Mouse (Mus musculus): ENCODE data around the gene Opn4.

The Opn4 gene

DNA sequence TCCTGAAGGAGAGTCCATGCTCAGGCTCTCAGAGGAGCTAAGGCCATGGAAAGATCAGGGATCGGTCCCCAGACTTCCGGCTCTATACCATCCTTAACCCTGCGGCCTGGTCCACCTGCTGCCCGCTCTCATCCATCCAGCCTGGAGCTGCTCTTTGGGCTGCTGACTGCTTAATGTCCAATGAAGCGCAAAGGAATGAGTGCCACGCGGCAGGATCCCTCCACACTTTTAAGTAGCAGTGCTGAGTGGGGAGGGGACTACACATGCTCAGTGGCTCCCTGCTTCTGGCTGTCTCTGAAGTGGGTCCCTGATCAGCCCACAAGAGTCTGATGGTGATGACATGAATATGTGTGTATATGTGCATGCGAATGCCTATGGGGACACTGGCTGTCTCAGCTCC lies at the start of gene Opn4:
Opn4 (minus strand) TSS at position 202 of the 400 bp plus-strand sequence.
- DNase-seq = no peak

DNA sequence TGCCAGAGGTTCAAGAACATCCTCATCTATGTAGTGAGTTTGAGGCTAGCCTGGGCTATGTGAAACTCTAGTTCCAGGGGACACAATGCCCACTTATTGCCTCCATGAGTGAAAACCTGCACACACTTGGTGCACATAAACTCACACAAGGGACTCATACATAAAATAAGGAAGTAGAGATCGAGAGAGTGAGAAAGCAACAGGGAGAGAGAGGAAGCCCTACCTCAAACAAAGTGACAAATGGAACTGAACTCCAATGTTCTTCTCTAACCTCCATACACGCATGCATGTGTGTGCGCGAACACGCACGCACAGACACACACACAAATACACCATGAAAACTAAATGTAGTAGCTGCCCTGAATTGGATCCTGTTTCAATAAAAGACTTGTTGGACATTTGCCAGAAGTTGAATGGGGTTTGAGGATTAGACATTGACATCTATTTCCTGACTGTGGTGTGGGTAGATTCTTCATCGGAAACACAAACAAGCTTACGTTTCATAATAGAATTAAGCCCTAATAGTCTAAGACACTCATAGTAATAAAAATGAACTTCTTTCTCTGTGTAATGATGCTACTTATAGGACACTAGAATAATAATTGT lies 48.0 kb upstream of the Opn4 start:
- DNase-seq = no peak

DNA sequence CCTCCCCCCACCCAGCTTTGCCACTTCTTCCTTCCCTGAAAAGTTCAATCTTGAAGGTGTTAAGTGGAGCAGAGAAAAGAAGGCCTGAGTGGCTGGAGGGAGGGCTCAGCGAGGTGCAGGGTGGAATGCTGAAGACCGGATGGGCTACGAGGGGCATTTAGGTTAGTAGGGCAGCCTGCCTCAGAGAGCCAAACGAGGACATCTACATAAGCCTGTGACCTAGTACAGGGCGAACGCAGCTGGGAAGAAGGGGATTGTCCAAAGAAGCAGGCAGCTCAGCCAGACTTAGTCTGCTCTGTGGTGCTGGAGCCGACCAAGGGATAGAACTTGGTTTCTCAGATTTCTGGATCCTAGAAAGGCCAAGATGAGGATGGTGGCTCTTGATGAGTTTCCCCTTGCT lies 44.2 kb upstream of the Opn4 start:
- DNase-seq = no peak

DNA sequence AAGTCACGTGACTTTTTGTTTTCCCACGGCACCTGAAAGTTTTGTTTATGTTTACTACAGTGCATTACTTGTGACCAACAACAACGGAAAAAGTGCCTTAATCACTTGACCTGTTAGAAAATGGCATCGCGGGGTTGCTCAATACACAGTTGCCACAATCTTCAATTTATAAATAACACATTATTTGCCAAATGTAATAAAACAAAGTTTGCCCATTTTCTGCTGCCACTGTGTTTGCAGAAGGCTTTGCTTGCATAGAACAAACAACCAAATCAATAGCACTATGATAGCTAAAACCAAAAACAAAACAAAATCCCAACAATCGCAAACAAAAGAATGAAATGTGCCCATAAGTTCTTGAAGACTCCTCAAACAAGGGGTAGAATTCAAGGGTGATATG lies 35.8 kb upstream of the Opn4 start:
- no peak for DNase-seq

DNA sequence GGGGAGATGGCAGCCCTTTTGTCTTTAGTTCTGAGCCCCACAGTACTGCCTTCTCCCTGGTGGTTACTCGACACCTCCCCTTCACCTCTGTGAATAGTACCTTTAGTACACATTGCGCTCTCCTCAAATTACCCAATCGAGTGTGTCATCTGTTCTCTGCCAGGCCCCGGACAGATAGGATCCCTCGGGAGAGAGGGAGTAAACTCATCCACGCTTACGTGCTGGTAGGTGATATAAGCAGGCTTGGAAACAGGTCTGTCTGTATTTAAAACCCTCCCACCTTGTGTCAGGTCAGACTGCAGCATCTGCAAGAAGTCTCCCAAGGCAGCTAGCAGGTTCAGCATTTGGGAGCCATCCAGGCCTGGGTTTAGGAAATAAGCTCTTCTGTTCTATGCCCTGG lies 35.2 kb upstream of the Opn4 start:
- no peak for DNase-seq

DNA sequence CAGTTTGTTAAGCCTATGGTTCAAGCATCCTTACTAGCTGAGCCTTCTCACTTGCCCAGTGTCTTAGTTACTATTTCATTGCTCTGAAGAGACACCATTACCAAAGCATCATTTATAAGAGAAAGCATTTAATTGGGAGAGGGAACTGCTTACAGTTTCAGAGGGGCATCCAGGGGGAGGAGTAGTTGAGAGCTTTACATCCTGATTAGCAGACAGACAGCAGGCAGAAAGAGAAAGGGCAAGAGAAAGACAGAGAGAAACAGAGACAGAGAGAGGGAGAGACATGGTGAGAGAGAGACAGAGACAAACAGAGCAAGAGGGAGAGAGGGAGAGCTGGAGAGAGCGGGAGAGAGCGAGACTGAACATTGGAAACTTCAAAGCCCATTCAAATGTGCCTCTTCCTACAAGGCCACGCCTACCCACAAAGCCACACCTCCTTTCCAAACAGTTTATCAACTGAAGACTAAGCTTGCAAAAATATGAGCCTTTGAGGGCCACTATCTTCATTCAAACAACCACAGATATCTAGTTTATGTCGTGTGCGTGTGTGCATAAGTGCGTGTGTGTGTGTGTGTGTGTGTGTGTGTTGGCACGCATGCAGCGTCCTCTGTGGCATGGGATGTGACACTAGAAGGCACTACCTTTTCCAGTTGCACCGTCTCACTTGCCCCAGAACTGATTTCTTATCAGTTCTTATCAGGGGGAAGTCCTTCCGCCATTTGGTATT lies 32.9 kb upstream of the Opn4 start:
- DNase-seq = no peak

DNA sequence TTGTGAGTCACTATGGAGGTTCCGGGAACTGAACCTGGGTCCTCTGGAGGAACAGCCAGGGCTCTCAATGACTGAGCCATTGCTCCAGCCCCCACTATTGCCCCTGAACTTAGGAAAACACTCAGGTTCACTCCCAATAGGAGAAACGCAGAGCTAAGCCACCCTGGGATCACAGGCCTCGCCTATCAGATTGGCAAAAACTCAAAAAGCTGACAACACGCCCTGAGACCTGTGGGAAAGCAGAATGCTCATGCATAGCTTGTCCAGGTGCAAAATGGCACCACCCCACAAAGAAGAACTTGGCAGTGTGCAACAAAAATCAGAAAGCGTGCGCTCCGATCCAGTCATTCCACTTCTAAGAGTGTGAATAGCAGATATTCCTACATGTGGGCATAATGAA lies 26.9 kb upstream of the Opn4 start:
- DNase-seq = no peak

DNA sequence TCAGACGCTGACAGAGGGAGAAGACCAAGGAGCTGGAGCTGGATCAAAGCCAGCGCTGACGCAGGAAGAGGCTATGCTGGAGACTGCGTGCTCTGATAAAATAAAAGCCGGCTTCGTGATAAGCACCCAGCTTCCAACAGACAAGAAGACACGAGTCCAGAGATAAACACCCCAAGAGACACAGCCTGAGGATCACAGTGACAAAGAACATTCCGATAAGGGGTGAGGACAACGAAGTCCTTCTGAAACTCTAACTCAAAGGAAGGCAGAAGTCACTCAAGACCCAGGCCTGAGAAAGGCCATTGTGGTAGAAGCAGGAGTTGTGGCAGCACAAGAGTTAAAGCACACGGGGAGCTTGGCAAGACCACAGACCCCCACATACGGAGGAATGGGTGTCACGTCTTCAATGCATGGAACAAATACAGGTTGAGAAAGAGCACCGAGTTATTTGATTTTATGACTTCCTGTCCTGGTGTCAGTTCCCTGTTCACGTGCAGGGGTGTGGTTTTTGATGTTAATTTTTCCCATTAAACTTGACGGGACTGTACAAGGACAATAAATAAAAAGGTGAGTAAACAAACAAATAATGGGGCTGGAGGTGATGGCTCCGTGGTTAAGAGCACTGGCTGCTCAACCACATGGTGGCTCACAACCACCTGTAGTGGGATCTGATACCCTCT lies 23.7 kb upstream of the Opn4 start:
- peak in 1 of 2 experiments; percentile 4 for DNase-seq

DNA sequence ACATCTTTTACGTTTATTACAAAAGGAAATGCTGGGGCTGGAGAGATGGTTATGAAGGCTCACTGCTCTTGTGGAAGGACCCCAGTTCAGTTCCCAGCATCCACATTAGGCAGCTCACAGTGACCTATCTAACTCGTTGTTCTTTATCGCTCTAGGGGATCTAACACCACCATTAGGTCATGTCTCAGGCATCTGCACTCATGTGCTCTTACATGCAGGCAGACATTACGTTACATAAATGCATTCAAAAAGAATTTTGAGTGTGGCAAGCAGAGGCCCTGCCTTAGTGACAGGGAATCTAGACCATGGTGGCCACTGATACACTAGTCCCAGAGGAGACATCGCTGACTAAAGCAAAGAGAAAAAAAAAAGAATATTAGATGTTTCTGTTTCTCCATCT lies 23.1 kb upstream of the Opn4 start:
- DNase-seq = no peak

DNA sequence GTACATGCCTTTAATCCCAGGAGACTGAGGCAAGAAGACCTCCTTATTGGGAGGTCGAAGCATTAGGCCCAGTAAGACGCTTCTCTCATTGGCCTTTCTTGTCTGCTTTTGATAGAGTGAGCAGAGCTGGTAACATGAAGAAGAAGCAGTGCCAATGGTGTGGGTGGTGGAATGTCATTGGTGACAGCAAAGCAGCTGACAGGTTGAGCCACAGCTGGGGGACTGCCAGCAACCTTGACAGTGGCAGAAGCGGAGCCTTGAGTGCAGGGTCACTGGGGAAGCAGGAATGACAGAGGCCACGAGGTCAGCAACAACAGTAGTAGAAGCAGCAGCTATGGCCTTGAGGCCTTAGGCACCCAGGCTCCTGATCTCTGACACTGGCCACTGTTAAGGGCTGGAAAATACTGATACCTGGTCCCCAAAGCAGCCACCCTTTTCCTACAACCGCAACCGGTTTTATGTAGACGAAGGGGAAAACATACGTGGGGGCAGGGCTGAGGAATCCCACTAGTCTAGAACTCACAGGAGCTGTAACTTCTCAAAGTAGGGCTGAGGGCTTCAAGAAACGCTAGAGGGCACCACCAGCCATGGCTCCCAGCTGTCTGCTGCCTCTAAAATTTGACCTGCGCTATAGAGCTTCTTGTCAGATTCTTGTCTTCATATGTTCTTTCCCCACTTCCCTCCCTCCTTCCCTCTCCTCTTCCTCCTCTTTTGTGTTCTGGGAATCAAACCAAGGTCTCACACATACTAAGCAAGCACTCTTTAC lies 20.9 kb upstream of the Opn4 start:
- DNase-seq = peak; percentile 51 to 79

DNA sequence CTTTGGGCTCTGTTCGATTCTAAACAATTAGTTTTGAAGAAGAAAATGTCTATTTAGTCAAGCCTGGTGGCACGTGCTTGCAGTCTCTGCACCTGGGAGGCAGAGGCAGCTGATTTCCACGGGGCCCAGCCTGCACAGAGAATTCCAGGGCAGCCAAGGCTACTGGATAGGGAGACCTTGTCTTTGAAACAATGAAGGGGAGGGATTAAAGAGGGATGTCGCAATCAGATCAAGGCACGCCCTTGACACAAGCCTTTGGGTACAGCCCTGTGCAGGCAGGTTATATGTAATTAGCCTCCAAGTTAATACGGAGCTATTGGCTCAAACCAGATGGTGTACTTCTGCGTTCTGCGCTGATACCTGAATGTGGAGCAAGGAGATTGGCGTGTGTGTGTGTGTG lies 18.9 kb upstream of the Opn4 start:
- DNase-seq = no peak

DNA sequence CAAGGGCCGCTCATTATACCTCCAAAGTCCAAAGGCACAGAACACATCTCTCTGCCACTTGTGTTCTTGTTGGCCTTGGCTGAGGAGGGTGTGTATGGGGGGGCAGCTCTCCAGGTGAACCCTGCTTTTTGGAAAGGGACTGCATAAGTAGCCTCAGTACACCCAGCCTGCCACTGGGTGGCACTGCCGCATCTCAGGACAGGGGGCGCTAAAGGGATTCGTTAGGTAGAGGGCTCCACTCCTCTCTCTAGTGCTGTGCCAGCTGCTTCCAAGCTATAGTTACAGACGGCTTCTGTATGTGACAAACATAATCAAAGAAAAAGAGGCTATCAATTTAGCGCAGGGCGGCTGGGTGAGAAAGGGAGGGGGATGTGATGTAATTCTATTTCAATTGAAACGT lies 16.9 kb upstream of the Opn4 start:
- DNase-seq = peak; percentile 85 to 92

DNA sequence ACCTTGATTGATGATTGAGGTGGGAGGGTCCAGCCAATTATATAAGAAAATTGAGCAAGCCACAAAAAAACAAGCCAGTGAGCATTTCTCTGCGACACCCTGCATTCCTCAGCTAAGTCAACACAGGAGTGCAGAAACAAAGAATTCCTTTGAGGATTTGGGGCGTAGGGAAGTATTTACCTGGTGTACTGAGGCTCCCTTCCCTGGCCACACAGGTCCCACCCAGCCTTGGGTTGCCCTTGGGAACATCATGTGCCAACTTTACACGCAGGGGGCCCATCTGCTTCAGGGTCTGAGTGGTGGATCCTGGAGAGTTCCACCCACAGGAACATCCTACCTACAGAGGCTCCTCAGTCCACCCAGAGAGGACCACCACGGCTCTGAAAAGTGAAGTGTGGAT lies 15.7 kb upstream of the Opn4 start:
- peak in 1 of 2 experiments; percentile 3 for DNase-seq

DNA sequence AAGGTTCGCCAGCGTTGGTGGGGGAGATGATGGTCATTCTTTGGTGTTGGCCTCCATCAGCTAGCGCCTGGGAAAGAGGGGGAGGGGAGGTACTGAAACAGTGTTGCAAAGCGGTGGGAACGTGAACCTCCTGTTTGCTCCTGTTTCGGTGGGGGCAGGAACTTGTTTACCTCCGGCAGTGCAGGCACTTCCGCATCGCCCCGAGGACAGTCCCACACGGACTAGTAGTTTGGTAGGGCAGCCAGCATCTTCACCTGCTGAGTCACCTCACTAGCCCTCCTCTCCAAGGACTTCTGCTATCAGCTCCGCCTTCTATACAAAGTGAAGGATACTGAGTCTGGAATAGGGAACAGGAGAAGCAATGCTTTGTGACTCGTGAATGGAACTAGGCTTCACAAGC lies 15.1 kb upstream of the Opn4 start:
- peak; percentile 20 to 26 for DNase-seq

DNA sequence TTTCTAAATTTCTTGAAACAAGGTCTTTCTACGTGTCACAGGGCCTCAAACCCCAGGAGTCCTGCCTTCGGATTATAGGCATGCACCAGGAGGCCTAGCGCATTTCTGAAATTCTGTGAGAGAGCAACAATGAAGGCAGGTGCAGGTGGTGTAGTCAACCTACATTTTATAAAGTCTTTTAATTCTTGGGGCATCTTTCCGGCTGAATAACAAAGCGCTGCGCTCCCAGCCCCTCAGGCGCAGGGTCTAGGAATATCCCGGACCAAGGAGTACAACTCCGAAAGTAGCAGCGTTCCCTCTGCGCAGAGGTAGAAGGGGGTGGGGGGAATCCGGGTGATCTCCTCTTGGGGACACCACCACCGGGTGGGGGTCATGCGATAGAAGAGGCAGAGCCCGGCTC lies 14.6 kb upstream of the Opn4 start:
- DNase-seq = no peak

DNA sequence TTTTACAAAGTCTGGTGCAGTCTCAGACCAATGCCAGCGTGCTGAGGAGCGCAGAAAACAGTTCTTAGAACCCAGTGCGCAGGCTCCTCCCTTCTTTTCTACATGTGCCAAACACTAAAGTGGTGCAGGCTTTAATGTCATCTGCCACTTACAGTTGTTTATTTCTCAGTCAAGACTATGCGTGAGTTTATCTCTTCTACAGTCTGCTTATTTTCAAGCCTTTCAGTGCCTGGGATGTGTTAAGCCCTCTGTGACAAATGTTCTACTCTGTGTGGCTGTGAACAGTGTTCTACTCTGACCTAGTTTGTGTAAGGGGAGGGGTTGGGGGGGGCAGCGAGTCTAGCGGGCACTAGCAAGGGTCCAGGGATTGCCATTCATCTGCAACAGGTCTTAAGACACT lies 13.6 kb upstream of the Opn4 start:
- no peak for DNase-seq

DNA sequence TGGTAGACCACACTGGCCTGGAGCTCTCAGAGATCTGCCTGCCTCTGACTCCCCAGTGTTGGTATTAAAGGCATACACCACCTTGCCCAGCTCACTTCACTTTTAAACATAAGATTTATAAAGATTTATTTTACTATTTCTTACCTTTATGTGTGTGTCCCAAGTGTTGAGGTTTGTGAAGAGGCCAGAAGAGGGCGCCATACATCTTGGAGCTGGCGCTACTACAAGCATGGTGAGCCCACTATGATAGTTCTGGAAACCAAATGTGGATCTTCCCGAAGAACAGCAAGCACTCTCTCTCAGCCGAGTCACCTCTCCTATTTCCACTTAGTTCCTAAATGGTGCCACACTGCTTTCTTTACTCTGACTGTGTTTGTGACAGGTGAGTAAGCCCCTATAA lies 12.3 kb upstream of the Opn4 start:
- DNase-seq = peak; percentile 5 to 56

DNA sequence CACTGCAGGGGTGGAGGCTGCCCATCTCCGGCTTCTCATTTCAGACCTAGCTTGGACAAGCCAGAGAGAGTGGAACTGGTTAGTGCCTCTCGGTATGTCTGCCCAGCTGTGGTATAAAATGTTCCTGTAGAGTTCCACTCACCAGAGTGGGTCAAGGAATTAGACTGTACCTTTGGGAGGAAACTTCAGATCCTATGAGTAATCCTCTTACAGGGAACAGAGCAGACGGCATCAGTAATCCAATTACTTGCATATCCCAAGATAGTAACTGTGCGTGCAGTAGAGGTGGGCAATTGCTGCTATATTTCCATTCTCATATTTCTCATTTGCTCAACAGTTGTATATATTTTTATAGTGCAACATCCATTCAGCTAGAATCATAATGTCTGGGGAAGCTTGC lies 11.6 kb upstream of the Opn4 start:
- DNase-seq = no peak

DNA sequence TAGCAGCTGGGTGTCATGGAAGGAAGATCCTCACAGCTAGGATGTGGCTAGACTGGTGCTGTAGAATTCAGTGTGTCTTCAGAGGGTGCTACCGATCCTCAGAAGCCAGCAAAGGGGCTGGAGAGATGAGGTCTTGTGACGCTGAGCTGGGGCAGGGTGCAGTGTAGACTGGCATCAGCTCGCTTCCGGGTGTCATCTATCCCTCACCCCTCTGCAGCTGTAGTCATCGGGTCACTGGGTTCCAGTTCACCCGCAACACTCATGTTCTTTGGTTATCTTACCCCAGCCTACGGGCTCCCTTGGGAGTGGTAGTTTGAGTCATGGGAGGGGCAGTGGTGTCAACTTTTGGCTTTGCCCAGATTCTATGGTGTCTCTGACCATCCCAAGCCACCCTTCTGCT lies 2.0 kb upstream of the Opn4 start:
- no peak for DNase-seq

DNA sequence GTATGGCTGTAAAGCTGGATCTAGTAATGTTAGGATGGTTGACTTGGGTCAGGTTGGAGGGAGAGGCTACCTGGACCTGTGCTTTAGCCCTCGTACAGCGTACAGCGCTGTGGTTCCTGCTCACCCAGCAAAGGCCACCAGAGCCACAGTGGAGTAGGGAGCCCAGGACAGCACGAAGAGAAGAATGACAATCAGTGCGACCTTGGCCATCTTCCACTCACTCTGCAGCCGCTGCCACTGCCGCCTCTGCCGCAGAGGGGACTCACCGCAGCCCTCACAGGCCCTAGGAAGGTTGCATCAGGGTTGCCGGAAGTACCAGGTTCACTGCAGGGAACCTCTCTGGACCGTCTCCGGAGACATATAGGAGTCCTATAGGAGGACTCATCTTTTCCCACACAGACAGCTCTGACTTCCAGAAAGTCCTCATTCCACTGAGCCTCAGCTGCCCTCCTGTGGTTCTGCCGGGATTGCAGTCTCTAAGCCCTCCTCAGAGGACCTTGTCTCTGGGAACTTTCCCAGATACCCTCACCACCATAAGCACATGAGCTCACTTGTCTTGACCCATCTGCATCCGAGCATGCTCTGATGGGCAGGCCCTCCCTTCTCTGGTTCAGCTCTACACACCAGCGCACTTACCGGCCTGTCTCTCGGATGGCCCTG lies 4.2 kb downstream of the Opn4 start:
- DNase-seq = no peak

DNA sequence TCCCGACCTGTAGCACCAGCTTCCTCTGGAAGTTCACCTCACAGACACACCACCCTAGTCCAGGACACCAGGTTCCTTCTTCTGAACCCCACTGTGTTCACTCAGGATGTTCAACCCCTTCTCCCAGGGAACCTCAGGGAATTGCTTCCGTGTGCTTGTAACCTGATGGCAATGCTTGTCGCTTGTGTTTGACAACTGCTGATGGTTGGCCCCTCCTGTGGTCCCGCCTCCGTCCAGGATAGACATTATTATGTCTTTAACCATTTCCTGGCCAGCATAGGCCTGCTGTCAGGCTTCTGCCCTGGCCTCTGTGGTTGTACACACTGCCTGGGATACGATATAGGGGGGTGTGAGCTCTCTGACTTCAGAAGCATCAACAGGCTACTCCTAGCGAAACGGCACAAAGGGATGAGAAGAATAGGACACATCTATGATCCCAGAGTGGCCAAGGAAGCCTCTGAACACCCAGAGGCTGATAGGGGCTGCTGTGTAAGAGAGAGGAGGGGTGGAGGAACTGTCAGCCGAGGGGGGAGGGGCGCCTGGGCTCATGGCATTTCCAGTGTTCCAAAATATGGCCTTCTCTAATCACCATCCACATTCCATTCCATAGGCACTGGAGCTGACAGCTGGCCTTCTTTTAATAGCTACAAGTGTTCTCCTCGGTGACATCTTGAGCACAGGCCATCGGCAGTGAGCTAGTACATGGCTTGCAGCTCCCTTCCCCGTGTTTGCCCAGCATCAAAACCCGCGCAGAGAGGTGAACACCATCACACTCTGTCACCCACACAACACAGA lies 8.0 kb downstream of the Opn4 start:
- no peak for DNase-seq
